Mouse (Mus musculus): Measurements from ENCODE around the gene Scamp2. TPM values are rescaled to one million over a fixed set of nuclear protein-coding genes. Genes with fewer than 3 reads are reported as not detected.

Gene Scamp2
- polyA plus RNA-seq, 1 experiment: 38.3 TPM

GRCm38 (mm10) chr9:57584991-57585390, 24.2 kb downstream of the Scamp2 start:
- no peaks in the 10 kb centered on the region for H3K27me3 ChIP-seq (ENCODE audit: control insufficient read depth, insufficient read depth, insufficient read length)
- H3K79me2 ChIP-seq (ENCODE audit: control insufficient read depth, insufficient read depth): no peaks in the 10 kb centered on the region
- no peak overlapping the region for H3K4me3 ChIP-seq
- peaks cover 16% of the 10 kb centered on the region for H3K36me3 ChIP-seq (ENCODE audit: control insufficient read depth, insufficient read depth)
- H3ac ChIP-seq (ENCODE audit: control insufficient read depth, insufficient read length): no peak overlapping the region
- no peak overlapping the region for H3K4me2 ChIP-seq (ENCODE audit: low read depth)
- TF ChIP-seq MAX (IDR thresholded peaks at IDR 0.05; ENCODE audit: low read depth) (no peak), USF1 (IDR thresholded peaks at IDR 0.05; ENCODE audit: low read depth) (no peak), REST (IDR thresholded peaks at IDR 0.05; ENCODE audit: insufficient read depth, insufficient read length) (no peak), MYOD1 (IDR thresholded peaks at IDR 0.05; ENCODE audit: control insufficient read depth in 1 of 3, insufficient read length in 2 of 3, low read depth in 2 of 3) (no peak), TCF3 (IDR thresholded peaks at IDR 0.05; ENCODE audit: insufficient read length, low read depth) (no peak), CEBPB (IDR thresholded peaks at IDR 0.05; ENCODE audit: insufficient read depth, poor library complexity, severe bottlenecking) (no peak), TCF12 (IDR thresholded peaks at IDR 0.05; ENCODE audit: insufficient read depth, poor library complexity, severe bottlenecking) (no peak), POLR2AphosphoS2 (IDR thresholded peaks at IDR 0.05; ENCODE audit: insufficient read length, low read depth) (no peak), SRF (IDR thresholded peaks at IDR 0.05; ENCODE audit: control insufficient read depth, insufficient read length, low read depth) (no peak), E2F4 (IDR thresholded peaks at IDR 0.05; ENCODE audit: insufficient read depth) (no peak), MYOG (IDR thresholded peaks at IDR 0.05; ENCODE audit: control insufficient read depth in 1 of 3, insufficient read depth in 1 of 3, insufficient read length in 2 of 3, low read depth in 2 of 3) (no peak), POLR2A (IDR thresholded peaks at IDR 0.05; ENCODE audit: insufficient read length, low read depth) (no peak)

- peak within 1 kb of the TSS; percentile 72 for H3K4me3 ChIP-seq
- peaks cover 10% of the 10 kb centered on the region for H3K79me2 ChIP-seq (ENCODE audit: control insufficient read depth, insufficient read depth)
- no peak for TF ChIP-seq CEBPB (IDR thresholded peaks at IDR 0.05; ENCODE audit: insufficient read depth, poor library complexity, severe bottlenecking)
- peak; percentile 61 for TF ChIP-seq POLR2A (IDR thresholded peaks at IDR 0.05; ENCODE audit: insufficient read length, low read depth)
- peak in 1 of 3 experiments; percentile 50 for TF ChIP-seq MYOG (IDR thresholded peaks at IDR 0.05; ENCODE audit: control insufficient read depth in 1 of 3, insufficient read depth in 1 of 3, insufficient read length in 2 of 3, low read depth in 2 of 3)
- H3ac ChIP-seq (ENCODE audit: control insufficient read depth, insufficient read length): peak within 1 kb of the TSS; percentile 79
- no peaks in the 10 kb centered on the region for H3K27me3 ChIP-seq (ENCODE audit: control insufficient read depth, insufficient read depth, insufficient read length)
- no peaks in the 10 kb centered on the region for H3K36me3 ChIP-seq (ENCODE audit: control insufficient read depth, insufficient read depth)
- peak within 1 kb of the TSS; percentile 75 for H3K4me2 ChIP-seq (ENCODE audit: low read depth)
These were observed 28.7 kb downstream of the Scamp2 start, which contains the start of gene Ulk3 for GRCm38 (mm10) chr9:57589224-57590126. Gene Ulk3, plus strand, starts transcription at chr9:57589452.

GRCm38 (mm10) chr9:57590726-57591125, 30.0 kb downstream of the Scamp2 start:
- TF ChIP-seq MYOG (IDR thresholded peaks at IDR 0.05; ENCODE audit: control insufficient read depth in 1 of 3, insufficient read depth in 1 of 3, insufficient read length in 2 of 3, low read depth in 2 of 3) (no peak), MAX (IDR thresholded peaks at IDR 0.05; ENCODE audit: low read depth) (peak; percentile 70), USF1 (IDR thresholded peaks at IDR 0.05; ENCODE audit: low read depth) (no peak)
- Histone ChIP-seq H3K36me3 (ENCODE audit: control insufficient read depth, insufficient read depth) (peaks cover 7% of the 10 kb centered on the region), H3K27me3 (ENCODE audit: control insufficient read depth, insufficient read depth, insufficient read length) (no peaks in the 10 kb centered on the region), H3K4me2 (ENCODE audit: low read depth) (peak overlapping the region; percentile 75), H3K79me2 (ENCODE audit: control insufficient read depth, insufficient read depth) (peaks cover 10% of the 10 kb centered on the region), H3K4me3 (peak overlapping the region; percentile 72), H3ac (ENCODE audit: control insufficient read depth, insufficient read length) (no peak overlapping the region)

- Histone ChIP-seq H3K4me3 (no peak overlapping the region), H3K4me2 (ENCODE audit: low read depth) (no peak overlapping the region), H3ac (ENCODE audit: control insufficient read depth, insufficient read length) (no peak overlapping the region), H3K27me3 (ENCODE audit: control insufficient read depth, insufficient read depth, insufficient read length) (no peaks in the 10 kb centered on the region), H3K36me3 (ENCODE audit: control insufficient read depth, insufficient read depth) (peaks cover 18% of the 10 kb centered on the region), H3K79me2 (ENCODE audit: control insufficient read depth, insufficient read depth) (peaks cover 10% of the 10 kb centered on the region)
- no peak for TF ChIP-seq MYOG (IDR thresholded peaks at IDR 0.05; ENCODE audit: control insufficient read depth in 1 of 3, insufficient read depth in 1 of 3, insufficient read length in 2 of 3, low read depth in 2 of 3)
- TF ChIP-seq POLR2A (IDR thresholded peaks at IDR 0.05; ENCODE audit: insufficient read length, low read depth): no peak
- TF ChIP-seq USF1 (IDR thresholded peaks at IDR 0.05; ENCODE audit: low read depth): no peak
- TF ChIP-seq MAX (IDR thresholded peaks at IDR 0.05; ENCODE audit: low read depth): no peak
- TF ChIP-seq POLR2AphosphoS2 (IDR thresholded peaks at IDR 0.05; ENCODE audit: insufficient read length, low read depth): peak; percentile 38
- no peak for TF ChIP-seq SRF (IDR thresholded peaks at IDR 0.05; ENCODE audit: control insufficient read depth, insufficient read length, low read depth)
- TF ChIP-seq MYOD1 (IDR thresholded peaks at IDR 0.05; ENCODE audit: control insufficient read depth in 1 of 3, insufficient read length in 2 of 3, low read depth in 2 of 3): no peak
These were observed 32.9 kb downstream of the Scamp2 start for GRCm38 (mm10) chr9:57593454-57594173.

- Histone ChIP-seq H3K4me3 (no peak overlapping the region), H3K4me2 (ENCODE audit: low read depth) (no peak overlapping the region), H3K36me3 (ENCODE audit: control insufficient read depth, insufficient read depth) (peaks cover 18% of the 10 kb centered on the region), H3ac (ENCODE audit: control insufficient read depth, insufficient read length) (no peak overlapping the region), H3K79me2 (ENCODE audit: control insufficient read depth, insufficient read depth) (peaks cover 10% of the 10 kb centered on the region), H3K27me3 (ENCODE audit: control insufficient read depth, insufficient read depth, insufficient read length) (no peaks in the 10 kb centered on the region)
- TF ChIP-seq MYOG (IDR thresholded peaks at IDR 0.05; ENCODE audit: control insufficient read depth in 1 of 3, insufficient read depth in 1 of 3, insufficient read length in 2 of 3, low read depth in 2 of 3) (no peak), CEBPB (IDR thresholded peaks at IDR 0.05; ENCODE audit: insufficient read depth, poor library complexity, severe bottlenecking) (no peak), TCF3 (IDR thresholded peaks at IDR 0.05; ENCODE audit: insufficient read length, low read depth) (no peak), POLR2AphosphoS2 (IDR thresholded peaks at IDR 0.05; ENCODE audit: insufficient read length, low read depth) (no peak), SRF (IDR thresholded peaks at IDR 0.05; ENCODE audit: control insufficient read depth, insufficient read length, low read depth) (no peak), E2F4 (IDR thresholded peaks at IDR 0.05; ENCODE audit: insufficient read depth) (no peak), REST (IDR thresholded peaks at IDR 0.05; ENCODE audit: insufficient read depth, insufficient read length) (no peak), USF1 (IDR thresholded peaks at IDR 0.05; ENCODE audit: low read depth) (no peak), TCF12 (IDR thresholded peaks at IDR 0.05; ENCODE audit: insufficient read depth, poor library complexity, severe bottlenecking) (no peak), MAX (IDR thresholded peaks at IDR 0.05; ENCODE audit: low read depth) (no peak), MYOD1 (IDR thresholded peaks at IDR 0.05; ENCODE audit: control insufficient read depth in 1 of 3, insufficient read length in 2 of 3, low read depth in 2 of 3) (no peak), POLR2A (IDR thresholded peaks at IDR 0.05; ENCODE audit: insufficient read length, low read depth) (no peak)
These were observed 33.4 kb downstream of the Scamp2 start for GRCm38 (mm10) chr9:57594174-57594509.
